Mouse (Mus musculus) heart, embryonic 15.5 days (tissue): ENCODE measurements at regions not wholly inside any gene's neighbourhood (a gene's known extent, or its start where the extent isn't known, plus 50 kb on each side); places are given as distances from the start of the nearest gene placed in this dataset.

Experiments used
- ATAC-seq: fragments of 200-750 bp; cut with Nextera tagmentation; replicated peaks from 2 replicates; pipeline ENCODE4 v1.8.0; 2017; ENCODE audit warnings: low read depth, moderate TSS enrichment; ENCODE audit not compliant: insufficient number of reproducible peaks, insufficient read depth, low FRiP score
- H3K27ac ChIP-seq: fragments of 300-500 bp; sonication (generic); 2 replicates; pipeline ENCODE4 v1.5.1; 2015; ENCODE audit warnings: mild to moderate bottlenecking, inconsistent platforms
- H3K27me3 ChIP-seq: fragments of 300-500 bp; sonication (generic); 2 replicates; pipeline ENCODE4 v1.6.1; 2015; ENCODE audit warnings: inconsistent platforms
- H3K36me3 ChIP-seq: fragments of 300-500 bp; sonication (generic); 2 replicates; pipeline ENCODE4 v1.6.1; 2015; ENCODE audit warnings: mild to moderate bottlenecking, inconsistent platforms
- H3K4me1 ChIP-seq: fragments of 300-500 bp; sonication (generic); replicated peaks from 2 replicates; pipeline ENCODE4 v1.6.1; 2015; ENCODE audit warnings: inconsistent platforms
- H3K4me2 ChIP-seq: fragments of 300-500 bp; sonication (generic); 2 replicates; pipeline ENCODE4 v1.6.1; 2015; ENCODE audit warnings: inconsistent platforms, mild to moderate bottlenecking, moderate library complexity
- H3K4me3 ChIP-seq: fragments of 300-500 bp; sonication (generic); 2 replicates; pipeline ENCODE4 v1.5.1; 2015; ENCODE audit warnings: mild to moderate bottlenecking, inconsistent platforms
- H3K9ac ChIP-seq: fragments of 300-500 bp; sonication (generic); 2 replicates; pipeline ENCODE4 v1.6.1; 2015; ENCODE audit warnings: mild to moderate bottlenecking, inconsistent platforms
- H3K9me3 ChIP-seq: fragments of 300-500 bp; sonication (generic); replicated peaks from 2 replicates; pipeline ENCODE4 v1.6.1; 2016; ENCODE audit warnings: inconsistent platforms
- WGBS: fragments of 180-500 bp; shearing (Covaris S2); methylation state at CpG from one replicate; pipeline ENCODE4 v1.1.7; 2015; ENCODE audit warnings: mixed read lengths; 5-methylcytosine and 5-hydroxymethylcytosine counted together

DNA sequence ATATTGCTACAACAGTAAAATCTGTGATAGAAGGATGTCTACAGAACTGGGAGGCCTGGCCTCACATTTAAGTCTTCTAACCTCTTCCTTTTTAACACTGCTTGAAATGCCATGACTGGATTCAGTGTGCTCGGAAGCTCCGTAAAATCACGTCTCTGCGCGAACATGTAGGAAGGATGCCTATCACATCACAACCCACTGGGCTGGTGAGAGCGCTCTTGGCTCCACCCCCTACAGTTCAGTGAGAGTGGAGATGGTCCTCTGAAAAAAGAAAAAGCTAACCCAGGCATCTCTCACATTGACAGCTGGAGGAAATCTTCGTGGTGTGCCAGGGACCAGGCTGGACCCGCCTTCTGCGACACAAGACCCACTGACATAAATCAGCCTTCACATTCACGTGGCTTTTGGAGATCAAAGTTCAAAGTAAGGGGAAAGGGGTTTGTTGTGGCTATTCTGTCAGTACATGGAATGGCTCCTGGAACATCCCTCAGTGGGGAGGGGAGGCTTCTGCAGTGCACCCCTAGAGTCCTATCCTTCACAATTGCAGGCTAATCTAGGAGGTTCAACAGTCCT lies 230.8 kb upstream of the Jmjd1c start:
- WGBS: 73% methylated on average over 10 of the region's 10 CpGs
- H3K27me3 ChIP-seq: no peaks in the 10 kb centered on the region
- peak overlapping the region; percentile 39 for H3K27ac ChIP-seq
- H3K9me3 ChIP-seq: no peaks in the 10 kb centered on the region
- no peak overlapping the region for H3K4me2 ChIP-seq
- H3K9ac ChIP-seq: no peak overlapping the region
- H3K4me3 ChIP-seq: no peak overlapping the region
- no peak for ATAC-seq
- no peaks in the 10 kb centered on the region for H3K4me1 ChIP-seq
- no peaks in the 10 kb centered on the region for H3K36me3 ChIP-seq

DNA sequence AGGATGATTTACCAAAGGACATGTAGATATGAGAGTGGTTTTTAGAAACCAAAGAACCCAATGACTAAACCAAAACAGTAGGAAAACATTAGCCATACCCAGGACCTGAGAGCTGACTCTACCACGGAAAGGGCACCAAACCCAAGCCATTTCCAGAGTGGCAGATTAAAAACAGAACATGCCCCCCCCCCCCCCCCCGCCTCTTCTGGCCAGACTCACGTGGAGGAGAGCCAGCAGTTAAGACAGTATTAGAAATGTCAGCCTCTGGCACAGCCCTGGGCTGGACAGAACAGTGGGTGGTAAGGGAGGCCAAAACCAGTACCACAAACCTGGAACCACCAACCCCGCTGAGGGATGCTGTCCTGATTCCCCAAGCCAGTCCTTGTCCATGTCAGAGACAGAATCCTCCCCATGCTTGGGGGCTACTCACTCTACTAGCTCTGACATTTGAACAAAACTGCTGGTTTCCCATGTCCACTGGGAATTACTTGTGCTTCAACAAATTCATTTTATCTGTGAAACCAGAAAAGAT lies 224.7 kb upstream of the Jmjd1c start:
- Histone ChIP-seq H3K4me1 (no peaks in the 10 kb centered on the region), H3K9me3 (no peaks in the 10 kb centered on the region), H3K36me3 (no peaks in the 10 kb centered on the region), H3K27ac (no peak overlapping the region), H3K4me2 (no peak overlapping the region), H3K4me3 (no peak overlapping the region), H3K27me3 (no peaks in the 10 kb centered on the region), H3K9ac (no peak overlapping the region)
- WGBS: 55% methylated on average over 4 of the region's 4 CpGs
- no peak for ATAC-seq

DNA sequence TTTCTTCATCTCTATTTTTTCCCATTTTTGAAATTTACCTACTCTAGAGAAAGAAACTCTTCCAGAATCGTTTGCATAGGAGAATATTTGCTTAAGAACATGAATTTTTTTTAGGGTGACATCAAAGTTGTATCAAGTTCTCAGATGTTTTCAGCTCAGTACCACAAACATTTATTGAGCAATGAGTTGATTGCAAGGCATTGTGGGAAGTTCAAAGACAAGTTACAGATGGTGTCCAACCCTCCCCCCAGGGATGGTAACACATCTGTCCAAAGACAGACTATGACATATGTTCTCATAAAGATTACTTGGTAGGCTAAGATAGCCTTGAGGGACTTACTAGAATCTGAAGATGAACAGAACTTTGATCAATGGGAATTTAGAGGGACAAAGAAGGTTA lies 224.3 kb upstream of the Jmjd1c start:
- Histone ChIP-seq H3K27me3 (no peaks in the 10 kb centered on the region), H3K27ac (no peak overlapping the region), H3K4me3 (no peak overlapping the region), H3K4me2 (no peak overlapping the region), H3K4me1 (no peaks in the 10 kb centered on the region), H3K36me3 (no peaks in the 10 kb centered on the region), H3K9me3 (no peaks in the 10 kb centered on the region), H3K9ac (no peak overlapping the region)
- ATAC-seq: no peak
- 68% methylated on average over 1 of the region's 1 CpGs for WGBS

DNA sequence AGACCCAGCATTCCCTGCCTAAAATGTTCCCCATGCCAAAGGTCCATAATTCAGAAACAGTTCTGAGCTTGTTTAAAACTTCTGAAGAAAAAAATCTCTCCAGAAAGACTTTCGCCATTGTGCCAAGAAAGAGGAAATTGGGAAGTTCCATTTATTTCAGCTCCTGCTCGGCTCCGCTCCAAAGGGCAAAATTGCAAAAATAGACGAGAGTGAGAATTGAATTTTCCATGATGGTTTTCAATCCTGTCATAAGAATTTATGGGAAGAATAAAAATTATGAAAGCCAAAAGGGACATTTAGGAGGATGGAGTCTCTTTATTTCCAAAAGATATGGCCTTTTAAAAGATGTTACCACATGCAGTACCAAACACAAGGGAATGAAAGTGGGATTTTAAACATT lies 222.5 kb upstream of the Jmjd1c start:
- H3K27ac ChIP-seq: no peak overlapping the region
- H3K4me1 ChIP-seq: no peaks in the 10 kb centered on the region
- no peak for ATAC-seq
- no peak overlapping the region for H3K4me3 ChIP-seq
- H3K36me3 ChIP-seq: no peaks in the 10 kb centered on the region
- H3K9me3 ChIP-seq: no peaks in the 10 kb centered on the region
- no peaks in the 10 kb centered on the region for H3K27me3 ChIP-seq
- no peak overlapping the region for H3K4me2 ChIP-seq
- 85% methylated on average over 4 of the region's 4 CpGs for WGBS
- H3K9ac ChIP-seq: no peak overlapping the region

DNA sequence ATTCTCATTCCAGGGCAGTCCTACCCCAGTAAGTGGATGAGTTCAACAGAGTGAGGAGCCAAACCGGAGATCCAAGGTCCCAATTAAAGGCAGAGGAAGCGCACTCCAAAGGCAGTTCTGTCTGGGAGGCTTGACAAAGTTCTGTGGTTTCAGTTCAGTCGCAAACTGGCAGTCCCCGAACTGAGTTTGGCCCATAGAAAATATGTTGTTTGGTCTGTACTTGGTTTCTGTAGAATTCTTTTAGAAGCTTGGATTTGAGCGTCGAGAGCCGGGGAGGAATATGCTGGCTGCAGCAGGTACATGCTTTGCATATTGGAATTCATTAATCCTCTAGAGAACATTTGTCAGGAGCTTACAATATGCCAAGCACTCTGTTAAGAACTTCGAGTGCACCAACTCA lies 216.9 kb upstream of the Jmjd1c start:
- H3K4me1 ChIP-seq: no peaks in the 10 kb centered on the region
- 81% methylated on average over 8 of the region's 8 CpGs for WGBS
- H3K27ac ChIP-seq: no peak overlapping the region
- no peak overlapping the region for H3K9ac ChIP-seq
- H3K9me3 ChIP-seq: no peaks in the 10 kb centered on the region
- H3K36me3 ChIP-seq: no peaks in the 10 kb centered on the region
- no peak overlapping the region for H3K4me2 ChIP-seq
- ATAC-seq: no peak
- H3K27me3 ChIP-seq: no peaks in the 10 kb centered on the region
- H3K4me3 ChIP-seq: no peak overlapping the region

DNA sequence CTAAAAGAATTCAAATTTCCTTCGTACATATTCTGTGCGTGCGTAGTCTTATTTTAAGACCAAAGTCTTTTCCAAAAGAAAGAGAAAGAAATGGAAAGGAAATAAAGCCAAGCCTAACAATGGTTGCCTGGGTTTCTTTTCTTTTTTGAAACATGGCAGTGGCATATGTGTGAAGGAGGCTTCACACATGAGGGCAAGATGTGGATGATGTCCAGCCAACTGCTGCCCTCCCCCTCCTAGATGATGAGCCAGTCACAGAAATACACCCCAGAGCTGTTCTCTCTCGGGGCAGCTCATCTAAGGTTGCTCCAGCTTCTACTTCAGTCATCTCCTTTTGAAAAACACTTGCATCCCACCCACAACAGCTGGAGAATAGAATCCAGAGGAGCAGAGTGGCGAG lies 213.1 kb upstream of the Jmjd1c start:
- Histone ChIP-seq H3K4me2 (no peak overlapping the region), H3K27me3 (no peaks in the 10 kb centered on the region), H3K4me1 (no peaks in the 10 kb centered on the region), H3K4me3 (no peak overlapping the region), H3K36me3 (no peaks in the 10 kb centered on the region), H3K27ac (no peak overlapping the region), H3K9me3 (no peaks in the 10 kb centered on the region), H3K9ac (no peak overlapping the region)
- WGBS: 80% methylated on average over 5 of the region's 5 CpGs
- no peak for ATAC-seq

DNA sequence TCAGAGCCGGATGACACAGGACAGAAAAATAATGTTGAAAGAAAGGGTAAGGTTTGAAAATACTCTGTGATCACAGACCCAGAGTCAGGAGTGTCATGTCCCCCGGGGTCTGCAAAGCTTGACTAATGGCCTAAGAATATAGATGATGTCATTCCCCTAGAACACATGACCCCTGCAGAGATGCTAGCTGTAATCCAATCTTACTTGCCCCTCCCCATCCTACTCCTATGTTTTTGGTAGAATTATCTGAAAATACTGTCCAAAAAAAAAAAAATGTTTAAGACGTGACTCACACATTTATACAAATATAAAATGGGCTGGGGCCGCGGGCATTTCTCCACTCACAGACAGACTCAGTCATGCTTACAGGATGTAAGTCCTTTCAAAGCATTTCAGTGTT lies 210.3 kb upstream of the Jmjd1c start:
- ATAC-seq: no peak
- Histone ChIP-seq H3K9ac (no peak overlapping the region), H3K9me3 (no peaks in the 10 kb centered on the region), H3K4me2 (no peak overlapping the region), H3K27me3 (no peaks in the 10 kb centered on the region), H3K27ac (no peak overlapping the region), H3K36me3 (no peaks in the 10 kb centered on the region), H3K4me1 (no peaks in the 10 kb centered on the region), H3K4me3 (no peak overlapping the region)
- 49% methylated on average over 5 of the region's 5 CpGs for WGBS

DNA sequence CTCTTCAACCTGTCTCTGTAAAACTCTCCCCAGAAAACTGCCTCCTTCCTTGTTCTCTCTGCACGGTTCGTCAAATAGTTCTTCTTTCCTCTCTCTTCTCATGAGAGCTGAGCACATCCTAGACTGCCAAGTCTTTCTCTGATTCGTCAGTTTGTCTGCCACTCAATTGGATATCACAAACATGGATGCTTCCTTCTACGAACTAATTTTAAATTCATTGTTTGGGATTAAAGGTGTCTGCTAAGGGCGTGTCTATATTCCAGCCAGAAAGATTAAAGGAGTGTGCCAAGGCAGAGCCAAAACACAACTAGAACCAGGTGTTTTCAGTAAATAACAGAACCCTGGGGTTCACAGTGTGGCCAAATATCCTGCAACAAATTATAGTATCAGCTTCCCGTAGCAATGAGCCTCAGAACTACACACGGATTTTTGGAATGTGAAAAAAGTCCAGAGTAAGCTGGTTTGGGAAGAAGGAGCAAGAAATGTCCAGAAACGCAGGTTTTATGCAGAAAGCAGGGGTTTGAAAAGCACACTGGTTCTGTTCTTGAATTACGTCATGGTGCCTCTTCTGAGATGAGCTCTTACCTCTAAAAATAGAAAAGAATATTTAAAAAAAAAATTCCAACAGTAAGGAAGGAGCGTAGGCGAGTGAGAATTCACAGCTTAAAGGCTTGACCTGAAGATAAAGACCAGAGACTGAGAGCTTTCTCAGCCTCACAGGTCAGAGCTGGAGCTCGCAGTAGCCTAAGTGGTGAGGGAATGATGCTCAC lies 206.0 kb upstream of the Jmjd1c start:
- no peaks in the 10 kb centered on the region for H3K9me3 ChIP-seq
- no peak overlapping the region for H3K9ac ChIP-seq
- no peaks in the 10 kb centered on the region for H3K4me1 ChIP-seq
- ATAC-seq: no peak
- H3K4me3 ChIP-seq: no peak overlapping the region
- H3K27ac ChIP-seq: no peak overlapping the region
- H3K4me2 ChIP-seq: no peak overlapping the region
- H3K27me3 ChIP-seq: no peaks in the 10 kb centered on the region
- no peaks in the 10 kb centered on the region for H3K36me3 ChIP-seq
- 67% methylated on average over 12 of the region's 12 CpGs for WGBS

DNA sequence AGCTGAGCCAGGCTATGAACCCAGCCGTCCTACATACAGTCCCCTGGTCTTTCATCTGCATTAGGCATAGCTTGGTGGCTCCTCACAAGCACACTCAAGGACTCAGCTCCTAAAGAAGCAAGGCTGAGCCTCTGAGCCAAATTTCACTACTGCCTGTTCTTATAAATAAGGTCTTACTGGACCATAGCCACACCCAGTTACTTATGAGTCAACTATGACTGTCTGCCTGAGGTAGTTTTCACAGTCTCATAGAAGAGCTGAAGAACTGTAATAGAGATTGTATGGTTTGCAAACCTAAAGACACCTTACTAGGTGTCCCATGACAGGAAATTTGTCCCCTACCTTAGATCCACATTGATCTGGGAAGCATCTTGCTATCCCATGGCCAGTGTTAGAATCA lies 204.1 kb upstream of the Jmjd1c start:
- Histone ChIP-seq H3K9me3 (no peaks in the 10 kb centered on the region), H3K4me3 (no peak overlapping the region), H3K9ac (no peak overlapping the region), H3K27ac (no peak overlapping the region), H3K27me3 (no peaks in the 10 kb centered on the region), H3K36me3 (no peaks in the 10 kb centered on the region), H3K4me1 (no peaks in the 10 kb centered on the region; the same call in 1 of the 2 replicates), H3K4me2 (no peak overlapping the region)
- no peak for ATAC-seq
- WGBS: 77% methylated on average over 1 of the region's 1 CpGs

DNA sequence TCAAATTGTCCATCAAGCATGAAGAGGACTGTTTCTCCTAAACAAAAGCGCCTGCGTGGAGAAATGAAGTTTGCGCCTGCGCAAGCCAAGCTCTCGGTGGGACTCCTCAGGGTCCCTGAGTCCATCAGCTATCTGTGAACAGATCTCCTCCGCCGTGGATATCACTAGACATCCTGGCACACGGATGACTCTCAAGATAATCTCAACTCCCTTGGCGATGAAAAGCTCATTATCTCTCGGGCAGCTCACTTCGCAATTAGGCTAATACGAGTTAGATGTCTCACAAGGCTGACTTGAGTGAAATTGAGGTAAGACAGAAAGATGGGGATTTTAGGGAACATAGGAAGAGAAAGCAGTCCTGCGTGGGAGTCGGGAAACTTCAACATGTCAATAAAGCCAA lies 202.1 kb upstream of the Jmjd1c start:
- no peaks in the 10 kb centered on the region for H3K9me3 ChIP-seq
- H3K4me2 ChIP-seq: no peak overlapping the region
- H3K27me3 ChIP-seq: no peaks in the 10 kb centered on the region
- no peak overlapping the region for H3K27ac ChIP-seq
- no peak for ATAC-seq
- H3K4me1 ChIP-seq: no peaks in the 10 kb centered on the region; the same call in 1 of the 2 replicates
- WGBS: 67% methylated on average over 14 of the region's 14 CpGs
- H3K4me3 ChIP-seq: no peak overlapping the region
- no peaks in the 10 kb centered on the region for H3K36me3 ChIP-seq
- H3K9ac ChIP-seq: no peak overlapping the region

DNA sequence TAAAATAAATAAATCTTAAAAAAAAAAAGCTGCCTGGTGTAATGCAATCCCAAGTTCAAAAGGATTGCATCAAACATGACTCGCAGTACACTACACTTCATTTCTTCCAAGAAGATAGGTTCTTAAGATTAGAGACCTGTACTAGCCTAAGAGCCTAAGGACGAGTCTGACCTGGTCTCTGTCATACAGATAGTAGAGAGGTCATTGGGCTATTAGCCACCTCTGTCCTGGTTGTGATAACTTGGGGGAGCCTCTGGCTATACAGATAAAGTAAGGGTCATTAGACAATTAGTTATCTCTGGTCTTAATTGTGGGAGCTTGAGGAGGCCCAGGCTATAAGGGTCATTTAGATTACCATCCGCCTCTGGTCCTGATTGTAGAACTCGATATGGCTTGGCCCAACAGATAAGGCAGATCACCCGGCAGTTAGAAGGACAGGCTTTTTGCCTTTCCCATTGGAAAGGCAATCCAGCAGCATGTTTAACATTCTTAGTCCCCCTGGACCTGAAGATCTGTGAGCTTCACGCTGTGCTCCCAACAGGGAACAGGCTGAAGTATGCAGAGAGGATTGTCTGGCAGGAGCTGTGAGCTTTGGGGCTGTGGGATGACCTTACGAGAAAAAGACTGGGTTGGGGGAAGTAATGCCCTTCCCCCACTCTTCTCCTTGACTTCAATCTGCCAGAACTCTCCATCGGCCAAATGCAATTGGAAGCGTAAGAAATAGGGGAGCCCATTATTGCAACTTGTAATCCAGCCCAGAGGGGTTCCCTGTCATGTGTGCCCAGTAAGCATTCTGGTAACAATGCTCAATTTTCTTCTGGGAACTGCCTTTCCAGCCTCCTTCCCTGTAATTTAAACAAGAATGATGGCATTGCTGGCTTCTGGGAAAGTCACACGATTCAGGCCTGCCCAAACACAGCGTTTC lies 199.0 kb upstream of the Jmjd1c start:
- Histone ChIP-seq H3K4me3 (no peak overlapping the region), H3K27me3 (no peaks in the 10 kb centered on the region), H3K4me1 (peaks cover 8% of the 10 kb centered on the region), H3K9ac (no peak overlapping the region), H3K36me3 (no peaks in the 10 kb centered on the region), H3K9me3 (no peaks in the 10 kb centered on the region), H3K4me2 (no peak overlapping the region), H3K27ac (no peak overlapping the region)
- no peak for ATAC-seq
- 38% methylated on average over 11 of the region's 11 CpGs for WGBS
